Mouse (Mus musculus) heart, postnatal 14 days (tissue): ENCODE data around the gene Olfr281. TPM values are rescaled to one million over a fixed set of nuclear protein-coding genes. Genes with fewer than 3 reads are reported as not detected.
A peak's percentile ranks its signal among the peaks of the same experiment; 100 is the strongest.

Source experiments
- DNase-seq, 2 experiments: peaks; one replicate each; pipeline ENCODE4 v3.0.0; 2021 to 2022
- intact Hi-C: fragments of 180-260 bp; cut with DNase I; formaldehyde crosslinking; loops from one replicate; pipeline ENCODE4 v1.15.1; 2025
- total RNA-seq, 2 experiments: library from RNA; stranded (reverse); gene quantifications; 2 replicates each; pipeline ENCODE4 v1.2.3; 2021

Gene Olfr281
- total RNA-seq, 2 experiments from 2014 or later = not detected

- intact Hi-C loops = no loop called here
Measured at GRCm38 (mm10) chr15:98483907-98484886, 31.8 kb downstream of the Olfr281 start.

DNA sequence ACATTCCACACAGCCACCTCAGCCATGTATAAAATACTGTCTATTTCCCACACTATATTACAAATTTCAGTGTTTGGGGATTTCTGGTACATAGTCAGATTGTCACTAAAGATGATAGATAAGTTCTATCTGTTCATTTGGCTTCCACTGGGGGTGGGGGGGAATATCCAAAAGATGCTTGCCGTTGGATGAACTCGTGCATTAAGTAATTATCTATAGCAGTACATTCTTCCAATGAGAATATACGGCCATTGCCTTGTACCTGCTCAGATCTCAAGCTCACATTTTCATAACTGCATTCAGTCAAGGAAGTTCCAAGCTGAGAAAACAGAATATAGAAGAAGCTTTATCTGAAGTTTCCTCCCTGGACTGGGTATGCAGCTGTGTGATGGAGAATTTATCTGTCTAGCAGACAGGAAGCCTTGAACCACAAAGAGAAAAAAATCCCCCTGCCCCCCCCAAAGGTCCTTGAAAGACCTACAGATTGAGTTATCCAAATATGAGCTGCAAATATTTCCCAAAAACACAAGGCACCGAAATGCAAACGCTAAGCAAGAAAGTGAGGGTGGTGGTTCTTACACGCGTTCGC, 34.1 kb downstream of the Olfr281 start:
- intact Hi-C loops = no loop called here
- no peak for DNase-seq

More at GRCm38 (mm10) chr15:98483907-98484886, 31.8 kb downstream of the Olfr281 start:
- DNase-seq = peak; percentile 50 to 55

- DNase-seq = no peak
- intact Hi-C loops = no loop called here
Measured at GRCm38 (mm10) chr15:98491332-98491731, 38.9 kb downstream of the Olfr281 start.

DNA sequence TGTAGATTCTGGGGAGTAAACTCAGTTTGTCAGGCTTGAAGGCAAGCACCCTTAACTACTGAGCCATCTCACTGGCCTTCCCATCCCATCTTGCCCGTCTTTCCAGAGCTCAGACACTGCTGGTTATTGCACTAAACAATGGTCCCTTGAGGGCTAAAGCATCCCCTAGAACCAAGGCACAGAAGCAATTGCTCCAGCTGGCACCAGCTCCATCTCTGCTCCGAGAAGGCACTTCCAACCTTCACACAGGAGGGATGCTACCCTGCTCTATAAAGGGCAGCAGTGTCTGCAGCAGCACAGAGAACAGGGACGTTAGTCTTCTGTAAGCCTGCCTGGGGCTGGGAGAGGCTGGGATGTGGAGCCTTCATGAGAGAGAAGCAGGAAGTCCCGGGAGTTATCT, 39.7 kb downstream of the Olfr281 start, which contains the start of gene Olfr279:
Olfr279 (plus strand) TSS at position 301 of the 400 bp plus-strand sequence.
- DNase-seq = no peak
- intact Hi-C loops = no loop called here

DNA sequence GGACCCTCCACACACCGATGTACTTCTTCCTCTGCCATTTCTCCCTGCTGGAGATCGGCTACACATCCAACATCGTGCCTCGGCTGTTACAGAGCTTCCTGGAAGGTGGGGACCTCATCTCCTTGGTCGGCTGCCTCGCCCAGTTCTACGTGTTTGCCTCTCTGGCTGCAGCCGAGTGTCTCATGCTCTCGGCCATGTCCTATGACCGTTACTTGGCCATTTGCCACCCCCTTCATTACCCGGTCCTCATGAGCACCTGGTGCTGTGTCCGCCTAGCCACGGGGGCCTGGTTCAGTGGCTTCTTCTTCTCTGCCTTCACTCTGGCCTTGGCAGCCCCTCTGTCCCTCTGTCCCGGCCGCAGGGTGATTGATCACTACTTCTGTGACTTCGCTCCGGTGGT, 45.2 kb downstream of the Olfr281 start:
- DNase-seq = no peak
- intact Hi-C loops = no loop called here

DNA sequence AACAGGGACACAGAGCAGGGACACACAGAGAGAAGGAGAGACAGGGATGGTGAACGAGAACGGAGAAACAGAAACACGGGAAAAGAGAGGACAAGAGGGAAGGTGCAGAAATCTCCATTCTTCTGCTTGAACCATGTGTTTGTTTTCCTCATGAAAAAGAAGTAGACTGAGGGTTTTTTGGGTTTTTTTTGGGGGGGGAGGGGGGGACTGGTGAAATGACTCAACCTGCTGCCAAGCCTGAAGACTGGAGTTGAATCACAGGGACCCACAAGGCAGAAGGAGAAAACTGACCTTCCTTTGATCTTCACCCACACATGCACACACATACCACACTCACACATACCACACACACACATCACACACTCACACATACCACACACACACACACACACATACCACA, 50.9 kb downstream of the Olfr281 start:
- intact Hi-C loops = loop anchor here (5.0 kb wide), 1 partner anchor 321 kb away; no protein-coding TSS in a partner anchor
- no peak for DNase-seq

- DNase-seq = peak; percentile 74 to 84
- intact Hi-C loops = loop anchor here (5.0 kb wide), 1 partner anchor 322 kb away; no protein-coding TSS in a partner anchor
Measured at GRCm38 (mm10) chr15:98504514-98504913, 52.1 kb downstream of the Olfr281 start.

GRCm38 (mm10) chr15:98506253-98506957, 54.0 kb downstream of the Olfr281 start:
- no peak for DNase-seq
- intact Hi-C loops = no loop called here

GRCm38 (mm10) chr15:98507321-98507720, 54.9 kb downstream of the Olfr281 start:
- intact Hi-C loops = no loop called here
- DNase-seq = no peak

GRCm38 (mm10) chr15:98509387-98509786, 57.0 kb downstream of the Olfr281 start:
- DNase-seq = no peak
- intact Hi-C loops = no loop called here

Other genes starting within 250 kb of the Olfr281 start
- gene Gm44579, start 231.6 kb upstream of the Olfr281 start, total RNA-seq = not detected
- not detected for gene Olfr287, start 231.5 kb upstream of the Olfr281 start, total RNA-seq
- not detected for gene Olfr286, start 218.1 kb upstream of the Olfr281 start, total RNA-seq
- gene H1fnt, start 195.3 kb upstream of the Olfr281 start, total RNA-seq = not detected
- gene Zfp641, start 156.4 kb upstream of the Olfr281 start, total RNA-seq = 1 to 10 TPM; 5.8 to 6.3 TPM
- not detected for gene Olfr285, start 135.2 kb upstream of the Olfr281 start, total RNA-seq
- not detected for gene Olfr284, start 111.6 kb upstream of the Olfr281 start, total RNA-seq
- not detected for gene Olfr283, start 71.6 kb upstream of the Olfr281 start, total RNA-seq
- gene Olfr282, start 21.4 kb upstream of the Olfr281 start, total RNA-seq = not detected
- gene OR5BS1P, start 17.3 kb downstream of the Olfr281 start, total RNA-seq = not detected
- not detected for gene Lalba, start 30.1 kb downstream of the Olfr281 start, total RNA-seq
- gene Olfr279, start 39.8 kb downstream of the Olfr281 start, total RNA-seq = not detected
- 10 to 100 TPM; 78.4 to 82.2 TPM for gene Kansl2, start 81.7 kb downstream of the Olfr281 start, total RNA-seq
- gene Ccnt1, start 118.3 kb downstream of the Olfr281 start, total RNA-seq = 10 to 100 TPM; 32.8 to 42.6 TPM
- under 1 TPM; 0.88 to 0.93 TPM for gene 4930415O20Rik, start 118.4 kb downstream of the Olfr281 start, total RNA-seq
- 100 to 1,000 TPM; 199 to 209 TPM for gene Adcy6, start 157.5 kb downstream of the Olfr281 start, total RNA-seq
- gene Cacnb3, start 178.3 kb downstream of the Olfr281 start, total RNA-seq = 1 to 10 TPM; 8.0 to 8.8 TPM
- gene Ddx23, start 210.3 kb downstream of the Olfr281 start, total RNA-seq = 10 to 100 TPM; 51.0 to 53.9 TPM
- 1 to 10 TPM in 1 of 2 experiments, under 1 TPM in 1; 0.69 to 1.0 TPM for gene Rnd1, start 224.9 kb downstream of the Olfr281 start, total RNA-seq